Mouse (Mus musculus): Measurements from ENCODE around the gene Rbm47. TPM values are rescaled to one million over a fixed set of nuclear protein-coding genes. Genes with fewer than 3 reads are reported as not detected.

Rbm47 gene
- polyA plus RNA-seq, 1 experiment from 2014 or later: 41.5 TPM

- Histone ChIP-seq H3K4me2 (replicated peaks; ENCODE audit: low read depth, low read length) (no peak overlapping the region), H3K27me3 (replicated peaks; ENCODE audit: insufficient read depth, low read length) (no peaks in the 10 kb centered on the region), H3K9me3 (ENCODE audit: low read length) (no peaks in the 10 kb centered on the region), H3K4me1 (ENCODE audit: insufficient read depth, low read depth, low read length) (no peaks in the 10 kb centered on the region), H3K4me3 (ENCODE audit: low read depth, low read length) (no peak overlapping the region), H3K9ac (replicated peaks; ENCODE audit: low read depth) (no peak overlapping the region), H3K27ac (ENCODE audit: low read length) (no peak overlapping the region), H3K36me3 (ENCODE audit: insufficient read depth, low read length) (no peaks in the 10 kb centered on the region)
- TF ChIP-seq EP300 (IDR thresholded peaks at IDR 0.05) (no peak), CTCF (IDR thresholded peaks at IDR 0.05) (no peak)
- ATAC-seq (no peak), DNase-seq (ENCODE audit: low spot score) (no peak)
- WGBS: 89% methylated on average over 13 of the region's 13 CpGs
Measured at GRCm38 (mm10) chr5:65975731-65976130, 197.2 kb downstream of the Rbm47 start.

- no peak overlapping the region for H3K27ac ChIP-seq (ENCODE audit: low read length)
- H3K4me1 ChIP-seq (ENCODE audit: insufficient read depth, low read depth, low read length): no peaks in the 10 kb centered on the region
- no peak overlapping the region for H3K9ac ChIP-seq (replicated peaks; ENCODE audit: low read depth)
- no peaks in the 10 kb centered on the region for H3K36me3 ChIP-seq (ENCODE audit: insufficient read depth, low read length)
- 50% methylated on average over 2 of the region's 2 CpGs for WGBS
- H3K4me2 ChIP-seq (replicated peaks; ENCODE audit: low read depth, low read length): no peak overlapping the region
- no peak for DNase-seq (ENCODE audit: low spot score)
- no peak for TF ChIP-seq CTCF (IDR thresholded peaks at IDR 0.05)
- no peak overlapping the region for H3K4me3 ChIP-seq (ENCODE audit: low read depth, low read length)
- no peak for ATAC-seq
- no peaks in the 10 kb centered on the region for H3K27me3 ChIP-seq (replicated peaks; ENCODE audit: insufficient read depth, low read length)
- H3K9me3 ChIP-seq (ENCODE audit: low read length): no peaks in the 10 kb centered on the region
Measured at GRCm38 (mm10) chr5:65973189-65973588, 199.7 kb downstream of the Rbm47 start.

- Histone ChIP-seq H3K9me3 (ENCODE audit: low read length) (no peaks in the 10 kb centered on the region), H3K4me1 (ENCODE audit: insufficient read depth, low read depth, low read length) (no peaks in the 10 kb centered on the region), H3K36me3 (ENCODE audit: insufficient read depth, low read length) (no peaks in the 10 kb centered on the region), H3K4me3 (ENCODE audit: low read depth, low read length) (no peak overlapping the region), H3K27me3 (replicated peaks; ENCODE audit: insufficient read depth, low read length) (no peaks in the 10 kb centered on the region), H3K9ac (replicated peaks; ENCODE audit: low read depth) (no peak overlapping the region), H3K4me2 (replicated peaks; ENCODE audit: low read depth, low read length) (no peak overlapping the region), H3K27ac (ENCODE audit: low read length) (no peak overlapping the region)
- no peak for ATAC-seq
- no peak for DNase-seq (ENCODE audit: low spot score)
- TF ChIP-seq CTCF (IDR thresholded peaks at IDR 0.05): no peak
- no peak for TF ChIP-seq EP300 (IDR thresholded peaks at IDR 0.05)
- 90% methylated on average over 3 of the region's 3 CpGs for WGBS
Measured at GRCm38 (mm10) chr5:65968004-65968403, 204.9 kb downstream of the Rbm47 start.

- WGBS: 67% methylated on average over 12 of the region's 12 CpGs
- Histone ChIP-seq H3K4me1 (ENCODE audit: insufficient read depth, low read depth, low read length) (no peaks in the 10 kb centered on the region), H3K4me3 (ENCODE audit: low read depth, low read length) (no peak overlapping the region), H3K9me3 (ENCODE audit: low read length) (no peaks in the 10 kb centered on the region), H3K27me3 (replicated peaks; ENCODE audit: insufficient read depth, low read length) (no peaks in the 10 kb centered on the region), H3K27ac (ENCODE audit: low read length) (no peak overlapping the region), H3K9ac (replicated peaks; ENCODE audit: low read depth) (no peak overlapping the region), H3K36me3 (ENCODE audit: insufficient read depth, low read length) (no peaks in the 10 kb centered on the region), H3K4me2 (replicated peaks; ENCODE audit: low read depth, low read length) (no peak overlapping the region)
- ATAC-seq (no peak), DNase-seq (ENCODE audit: low spot score) (no peak)
- TF ChIP-seq CTCF (IDR thresholded peaks at IDR 0.05): no peak
- no peak for TF ChIP-seq EP300 (IDR thresholded peaks at IDR 0.05)
Measured at GRCm38 (mm10) chr5:65967091-65967490, 205.8 kb downstream of the Rbm47 start.

Small RNA genes within 50 kb of the gene (microRNA-seq; reads per million reads assigned to microRNA genes)
- not detected for gene Gm25952

Other genes starting within 250 kb of the Rbm47 start
- 0.20 TPM in 1 of 2 replicates, not detected in the other for gene Chrna9, start 238.2 kb downstream of the Rbm47 start, polyA plus RNA-seq (2015; fragmentation: Nextera tagmentation; extraction: Ambion mirVana)
- gene 9130230L23Rik, start 168.8 kb downstream of the Rbm47 start, polyA plus RNA-seq (2015; fragmentation: Nextera tagmentation; extraction: Ambion mirVana): 1.7 TPM in 2 replicates
- 0.93 and 1.1 TPM in 2 replicates for gene Nsun7, start 86.8 kb upstream of the Rbm47 start, polyA plus RNA-seq (2015; fragmentation: Nextera tagmentation; extraction: Ambion mirVana)

Data from lung, postnatal 0 days (tissue).